Mouse (Mus musculus) gastrocnemius, adult 8-10 months (tissue): ENCODE measurements around the gene Kif16b. TPM values are rescaled to one million over a fixed set of nuclear protein-coding genes. Genes with fewer than 3 reads are reported as not detected.

ENCODE experiments used
- DNase-seq, 2 experiments: peaks; one replicate each; pipeline ENCODE4 v3.0.0; 2022; ENCODE audit warnings: low spot score in 2 of 2
- total RNA-seq, 4 experiments: library from RNA; stranded (reverse); gene quantifications; 2 replicates each; pipeline ENCODE4 v1.2.4; 2022

The Kif16b gene
- total RNA-seq, 4 experiments from 2014 or later, result 34.5 to 50.7 (median 42.1) TPM

- DNase-seq, result no peak
These were observed 25.4 kb downstream of the Kif16b start for GRCm38 (mm10) chr2:142875936-142876335.

- no peak for DNase-seq
These were observed 26.8 kb downstream of the Kif16b start for GRCm38 (mm10) chr2:142874562-142874961.

GRCm38 (mm10) chr2:142870055-142870454 is 31.3 kb downstream of the Kif16b start:
- DNase-seq, result no peak

- no peak for DNase-seq
These were observed 33.9 kb downstream of the Kif16b start for GRCm38 (mm10) chr2:142867481-142867880.

- no peak for DNase-seq
These were observed 40.3 kb downstream of the Kif16b start for GRCm38 (mm10) chr2:142860994-142861393.

GRCm38 (mm10) chr2:142859452-142859851 is 41.9 kb downstream of the Kif16b start:
- peak in 1 of 2 experiments; percentile 32 for DNase-seq

GRCm38 (mm10) chr2:142838775-142839174 is 62.6 kb downstream of the Kif16b start:
- DNase-seq, result no peak

- DNase-seq, result no peak
These were observed 63.2 kb downstream of the Kif16b start for GRCm38 (mm10) chr2:142838118-142838517.

- no peak for DNase-seq
These were observed 66.6 kb downstream of the Kif16b start for GRCm38 (mm10) chr2:142834751-142835150.

- no peak for DNase-seq
These were observed 68.5 kb downstream of the Kif16b start for GRCm38 (mm10) chr2:142832617-142833422.

GRCm38 (mm10) chr2:142813033-142813432 is 88.3 kb downstream of the Kif16b start:
- no peak for DNase-seq

GRCm38 (mm10) chr2:142803760-142804448 is 97.4 kb downstream of the Kif16b start:
- DNase-seq, result no peak

GRCm38 (mm10) chr2:142797310-142797709 is 104.0 kb downstream of the Kif16b start:
- DNase-seq, result no peak

GRCm38 (mm10) chr2:142775358-142775757 is 126.0 kb downstream of the Kif16b start:
- no peak for DNase-seq

GRCm38 (mm10) chr2:142774752-142775151 is 126.6 kb downstream of the Kif16b start:
- DNase-seq, result no peak

- no peak for DNase-seq
These were observed 131.6 kb downstream of the Kif16b start for GRCm38 (mm10) chr2:142769647-142770121.

GRCm38 (mm10) chr2:142764276-142764675 is 137.1 kb downstream of the Kif16b start:
- no peak for DNase-seq

- no peak for DNase-seq
These were observed 140.5 kb downstream of the Kif16b start for GRCm38 (mm10) chr2:142760843-142761242.

GRCm38 (mm10) chr2:142759192-142759591 is 142.1 kb downstream of the Kif16b start:
- DNase-seq, result no peak

GRCm38 (mm10) chr2:142758091-142758765 is 143.1 kb downstream of the Kif16b start:
- no peak for DNase-seq

GRCm38 (mm10) chr2:142739338-142739737 is 162.0 kb downstream of the Kif16b start:
- DNase-seq, result no peak

GRCm38 (mm10) chr2:142738488-142738887 is 162.8 kb downstream of the Kif16b start:
- DNase-seq, result no peak
